Mouse (Mus musculus) left cerebral cortex, postnatal 4 days (tissue): ENCODE results near the gene Gtf2a1l. TPM values are rescaled to one million over a fixed set of nuclear protein-coding genes. Genes with fewer than 3 reads are reported as not detected.

Experiments used
- DNase-seq: peaks from one replicate; pipeline ENCODE4 v3.0.0-alpha.2; 2022
- intact Hi-C: fragments of 180-260 bp; cut with DNase I; formaldehyde crosslinking; loops from one replicate; pipeline ENCODE4 v1.15.1; 2025
- total RNA-seq, 2 experiments: library from RNA; stranded (reverse); gene quantifications; 2 replicates each; pipeline ENCODE4 v1.2.3; 2021

The Gtf2a1l gene
- total RNA-seq = under 1 TPM in 1 of 2 experiments, not detected in 1; 0.38 TPM

DNA sequence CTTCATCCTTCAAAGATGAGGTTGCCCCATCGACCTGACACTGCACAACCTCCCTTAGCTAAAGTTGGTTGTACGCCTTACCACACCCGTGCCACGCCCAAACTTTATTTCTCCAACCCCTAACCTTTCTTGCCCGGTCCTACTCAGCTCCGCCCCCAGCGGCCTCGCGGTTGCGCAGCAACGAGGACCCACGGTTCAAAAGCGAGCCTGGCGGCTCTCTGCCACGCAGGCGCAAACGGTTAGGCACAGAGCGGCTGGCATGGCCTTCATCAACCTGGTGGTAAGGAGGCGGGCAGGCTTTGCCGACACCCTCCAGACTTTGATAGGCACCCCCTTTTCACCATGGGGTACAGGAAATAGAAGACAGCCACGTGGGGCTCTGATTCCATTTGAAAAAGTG lies at the start of gene Gtf2a1l:
TSS of gene Gtf2a1l (plus strand) at position 209 of the 400 bp plus-strand sequence.
- DNase-seq = peak; percentile 73
- intact Hi-C loops = no loop called here

DNA sequence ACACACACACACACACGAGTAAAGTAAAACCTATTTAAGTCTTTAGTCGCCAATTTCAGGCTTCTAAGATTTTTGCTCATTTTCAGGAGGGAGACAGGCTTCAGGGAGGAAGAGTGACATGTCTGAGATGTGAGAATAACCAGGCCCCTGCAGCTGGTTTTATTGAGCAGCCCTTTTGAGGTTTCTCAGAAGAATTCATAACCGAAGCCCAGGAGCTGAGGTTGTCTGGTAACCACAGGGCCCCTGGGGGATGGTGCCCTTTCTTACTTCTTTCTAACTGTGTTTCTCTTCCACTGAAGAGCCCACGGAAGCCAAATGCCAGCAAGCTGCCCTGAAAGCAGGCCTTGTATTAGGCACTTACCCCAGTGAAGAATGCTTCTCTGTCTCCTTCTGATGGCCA lies 47.5 kb upstream of the Gtf2a1l start:
- intact Hi-C loops = no loop called here

GRCm38 (mm10) chr17:88621374-88621773 lies 47.1 kb upstream of the Gtf2a1l start:
- DNase-seq = no peak
- intact Hi-C loops = no loop called here

More for the DNA sequence above, 47.5 kb upstream of the Gtf2a1l start:
- DNase-seq = no peak

GRCm38 (mm10) chr17:88622711-88623110 lies 45.7 kb upstream of the Gtf2a1l start:
- intact Hi-C loops = no loop called here
- DNase-seq = no peak

- intact Hi-C loops = no loop called here
- no peak for DNase-seq
Measured at GRCm38 (mm10) chr17:88624386-88624785, 44.1 kb upstream of the Gtf2a1l start.

DNA sequence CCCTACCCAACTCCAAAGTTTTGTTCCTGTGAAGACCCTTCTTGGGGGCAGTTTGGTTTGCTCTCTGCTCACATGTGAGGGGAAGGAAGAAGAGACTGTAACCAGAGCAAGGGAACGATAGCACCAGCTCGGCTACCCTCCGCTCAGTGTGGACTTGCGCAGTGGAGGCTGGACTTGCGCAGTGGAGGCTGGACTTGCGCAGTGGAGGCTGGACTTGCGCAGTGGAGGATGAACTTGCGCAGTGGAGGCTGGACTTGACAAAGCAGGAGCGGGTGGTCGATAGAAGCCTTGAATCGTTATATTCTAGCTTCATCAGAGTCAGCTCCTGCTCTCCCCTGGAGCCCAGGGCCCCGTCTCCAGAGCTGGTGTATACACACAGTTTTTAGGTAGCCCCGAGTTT lies 43.1 kb upstream of the Gtf2a1l start:
- DNase-seq = no peak
- intact Hi-C loops = no loop called here

DNA sequence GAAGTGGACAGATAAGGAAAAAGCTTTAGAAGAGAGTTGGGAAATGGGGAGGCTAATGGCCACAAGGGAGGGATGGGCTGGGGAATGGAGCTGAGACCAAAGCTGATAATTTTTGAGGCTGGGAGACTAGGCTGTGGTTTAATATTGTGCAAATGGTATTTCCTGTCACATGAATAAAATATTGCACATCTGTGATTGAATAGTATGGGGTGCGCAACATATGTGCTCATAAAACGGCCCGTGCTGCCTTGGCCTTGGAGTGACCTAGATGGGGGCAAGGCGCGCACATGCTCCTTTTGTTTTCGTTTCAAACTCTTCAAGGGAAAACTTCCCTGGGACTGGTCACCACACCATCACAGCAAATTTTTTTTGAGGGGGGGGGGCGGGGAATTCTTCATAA lies 42.5 kb upstream of the Gtf2a1l start:
- intact Hi-C loops = no loop called here
- no peak for DNase-seq

DNA sequence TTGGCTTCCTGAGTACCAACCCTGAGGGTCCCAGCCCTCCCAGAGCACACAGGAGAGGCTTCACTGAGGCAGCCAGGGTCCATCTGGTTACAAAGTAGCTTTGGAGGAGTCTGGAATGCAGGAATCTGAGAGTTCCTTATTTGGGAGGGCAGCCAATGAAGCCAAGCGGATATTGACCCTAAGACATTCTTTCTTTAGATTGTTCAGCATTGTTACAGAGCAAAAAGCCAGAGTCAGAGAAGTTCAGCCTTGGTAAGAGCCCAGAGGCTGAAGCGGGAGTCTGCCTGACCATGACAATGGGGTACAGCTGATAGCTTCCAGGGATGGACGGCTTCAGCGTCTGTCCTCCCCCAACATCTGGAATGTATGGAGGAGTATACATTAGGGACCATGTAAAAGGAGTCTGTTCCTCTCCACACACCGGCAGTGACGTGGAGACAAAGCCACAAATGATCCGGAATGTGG lies 42.1 kb upstream of the Gtf2a1l start:
- intact Hi-C loops = no loop called here
- DNase-seq = no peak

GRCm38 (mm10) chr17:88627150-88627549 lies 41.3 kb upstream of the Gtf2a1l start:
- DNase-seq = no peak
- intact Hi-C loops = no loop called here

DNA sequence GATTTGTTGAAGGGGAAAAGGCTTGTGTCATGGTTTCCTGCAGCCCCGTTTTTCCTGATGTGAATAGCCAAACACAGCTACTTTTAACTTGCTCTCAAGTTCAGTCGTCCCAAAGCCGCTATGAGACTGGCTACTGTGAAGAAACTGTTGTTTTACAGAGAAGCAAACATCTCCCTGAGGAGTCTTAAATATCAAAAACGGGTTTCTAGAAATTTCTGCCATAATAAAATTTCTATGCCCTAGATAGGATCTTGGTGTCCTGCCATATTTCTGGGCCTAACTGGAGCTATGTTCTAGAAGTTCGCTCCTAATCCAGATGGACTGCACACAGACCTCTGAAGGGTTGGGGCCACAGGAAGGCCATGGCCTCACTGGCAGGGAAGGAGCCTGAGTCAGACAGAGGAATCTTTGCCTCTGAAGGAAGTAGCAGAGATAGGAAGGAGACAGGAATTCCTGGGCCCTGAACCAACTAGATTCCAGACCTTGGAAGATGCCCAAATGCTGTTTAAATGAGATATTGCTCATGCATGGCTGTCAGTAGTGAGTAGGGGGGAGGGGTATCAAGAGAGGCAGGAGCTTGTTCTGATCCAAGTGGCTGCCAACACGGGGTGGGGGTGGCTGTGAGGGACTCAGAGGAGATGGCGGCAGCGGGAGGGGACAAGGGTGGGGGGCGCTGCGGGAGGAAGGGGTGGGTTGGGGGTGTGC lies 39.6 kb upstream of the Gtf2a1l start:
- intact Hi-C loops = no loop called here
- peak; percentile 68 for DNase-seq

GRCm38 (mm10) chr17:88629381-88629759 lies 39.1 kb upstream of the Gtf2a1l start:
- intact Hi-C loops = no loop called here
- no peak for DNase-seq

- peak; percentile 20 for DNase-seq
- intact Hi-C loops = loop anchor here (10.0 kb wide), 1 partner anchor 65 kb away; no protein-coding TSS in a partner anchor
Measured at GRCm38 (mm10) chr17:88629931-88630553, 38.4 kb upstream of the Gtf2a1l start.

- peak; percentile 41 for DNase-seq
- intact Hi-C loops = loop anchor here (10.0 kb wide), 1 partner anchor 66 kb away; no protein-coding TSS in a partner anchor
Measured at GRCm38 (mm10) chr17:88630554-88630948, 37.9 kb upstream of the Gtf2a1l start.

DNA sequence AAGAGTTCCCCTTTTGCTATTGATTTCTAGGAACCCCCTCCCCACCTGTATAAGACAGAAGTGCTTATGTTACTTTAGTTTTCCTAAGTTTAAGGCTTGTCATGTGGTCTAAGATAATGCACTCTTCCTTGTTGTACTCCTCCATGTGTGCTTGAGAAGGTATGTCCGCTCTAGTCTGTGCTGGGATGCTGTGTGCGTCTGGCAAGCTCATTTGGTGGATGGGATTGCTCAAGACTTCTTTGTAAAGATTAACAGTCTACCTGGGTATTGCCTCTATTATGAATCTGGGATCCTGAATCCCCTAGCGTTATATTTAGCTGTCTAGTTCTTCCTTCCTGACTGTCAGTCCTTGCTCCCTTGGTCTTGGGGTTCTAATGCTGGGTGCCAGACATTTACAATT lies 35.8 kb upstream of the Gtf2a1l start:
- intact Hi-C loops = loop anchor here (10.0 kb wide), 1 partner anchor 68 kb away; no protein-coding TSS in a partner anchor
- DNase-seq = no peak

- intact Hi-C loops = loop anchor here (10.0 kb wide), 1 partner anchor 71 kb away; no protein-coding TSS in a partner anchor
- no peak for DNase-seq
Measured at GRCm38 (mm10) chr17:88636076-88636475, 32.4 kb upstream of the Gtf2a1l start.

- no peak for DNase-seq
- intact Hi-C loops = loop anchor here (10.0 kb wide), 1 partner anchor 72 kb away; no protein-coding TSS in a partner anchor
Measured at GRCm38 (mm10) chr17:88636587-88636986, 31.9 kb upstream of the Gtf2a1l start.

- intact Hi-C loops = no loop called here
- DNase-seq = peak; percentile 71
Measured at GRCm38 (mm10) chr17:88641012-88641411, 27.4 kb upstream of the Gtf2a1l start.

GRCm38 (mm10) chr17:88641836-88642235 lies 26.6 kb upstream of the Gtf2a1l start:
- no peak for DNase-seq
- intact Hi-C loops = no loop called here

DNA sequence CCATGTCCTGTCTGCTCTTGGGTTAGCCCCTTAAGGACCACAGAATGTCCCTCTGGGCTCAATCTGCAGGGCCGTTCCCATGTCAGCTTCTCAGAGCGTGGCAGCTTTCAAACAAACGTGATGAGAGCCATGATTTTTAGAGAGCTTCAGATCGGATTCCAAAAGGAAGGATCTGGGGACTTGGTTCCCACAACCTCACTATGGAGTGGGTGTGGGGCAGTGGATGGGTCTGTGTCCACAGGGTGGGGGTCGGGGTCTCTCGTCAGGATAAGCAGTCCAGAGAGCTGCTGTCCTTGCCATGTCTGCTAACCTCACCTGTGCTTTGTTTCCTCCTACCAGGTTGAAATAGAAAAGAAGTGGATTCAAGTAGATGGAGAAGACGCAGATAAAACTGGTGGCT lies 23.6 kb upstream of the Gtf2a1l start:
- intact Hi-C loops = no loop called here
- DNase-seq = no peak

DNA sequence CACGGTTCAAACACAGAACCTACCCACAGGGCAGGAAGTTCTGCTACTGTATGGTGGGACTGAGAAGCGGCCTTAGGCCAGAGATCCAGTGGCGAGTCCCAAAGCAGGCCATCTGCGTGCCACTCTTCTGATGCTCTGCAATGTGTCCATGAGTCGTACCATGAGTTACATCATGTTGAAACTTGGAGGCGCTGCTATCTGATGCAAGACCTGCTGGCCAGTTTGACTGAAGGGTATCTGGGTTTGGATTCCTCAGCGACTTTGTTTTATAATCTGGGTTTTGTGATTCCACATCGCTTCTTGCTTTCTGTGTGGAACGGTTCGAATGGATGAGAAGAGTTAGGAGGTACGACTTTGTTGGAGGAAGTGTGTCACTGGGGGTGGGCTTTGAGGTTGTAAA lies 23.2 kb upstream of the Gtf2a1l start:
- no peak for DNase-seq
- intact Hi-C loops = no loop called here

DNA sequence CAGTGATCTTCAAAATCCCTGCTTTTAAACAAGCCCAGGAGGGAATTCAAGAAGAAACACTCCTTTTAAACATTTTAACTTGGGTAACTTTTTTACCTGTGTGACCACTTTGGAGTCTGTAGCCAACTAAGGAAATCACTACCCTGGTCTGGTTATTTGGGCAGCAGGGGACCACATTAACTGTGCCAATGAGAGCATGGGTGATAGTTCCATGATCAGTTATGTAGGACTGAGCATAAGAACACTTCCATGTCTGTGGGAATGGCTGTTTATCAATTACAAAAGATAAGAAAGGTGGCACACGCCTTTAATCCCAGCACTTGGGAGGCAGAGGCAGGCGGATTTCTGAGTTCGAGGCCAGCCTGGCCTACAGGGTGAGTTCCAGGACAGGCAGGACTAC lies 21.3 kb upstream of the Gtf2a1l start:
- no peak for DNase-seq
- intact Hi-C loops = no loop called here

DNA sequence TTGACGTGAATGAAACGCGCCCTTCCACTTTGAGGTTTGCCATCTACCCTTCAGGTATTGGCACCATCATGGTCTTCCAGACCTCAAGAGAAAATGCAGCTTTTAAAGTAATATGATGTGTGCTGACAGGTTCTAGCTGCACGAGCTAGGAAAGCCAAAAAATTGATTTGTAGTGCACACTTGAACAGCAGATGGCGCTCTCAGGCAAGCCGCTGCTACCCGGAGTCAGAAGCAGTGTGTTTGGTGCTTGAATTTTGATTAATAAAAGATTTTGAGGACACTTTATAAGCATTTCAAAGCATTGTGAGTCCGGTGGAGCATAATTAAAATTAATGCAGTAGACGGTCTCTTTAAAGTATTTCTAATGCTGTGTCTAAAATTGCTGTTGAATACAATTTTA lies 16.4 kb upstream of the Gtf2a1l start:
- intact Hi-C loops = loop anchor here (2.0 to 10.0 kb wide), 3 partner anchors 101 to 1933 kb away; no protein-coding TSS in a partner anchor
- peak; percentile 72 for DNase-seq
